Mouse (Mus musculus) liver, embryonic 12.5 days (tissue): ENCODE measurements around the gene Ptprb. TPM values are rescaled to one million over a fixed set of nuclear protein-coding genes. Genes with fewer than 3 reads are reported as not detected.

Source experiments
- polyA plus RNA-seq: library from polyadenylated mRNA; unstranded; fragments of >200 nt; fragmentation: Nextera tagmentation; extraction: Ambion mirVana; gene quantifications from 2 replicates; pipeline ENCODE4 v1.2.1, GENCODE M21; 2016

Ptprb gene
- polyA plus RNA-seq, 1 experiment from 2014 or later = 2.4 TPM

Other genes starting within 250 kb of the Ptprb start
- not detected in 2 replicates for gene 4933416C03Rik, start 161.6 kb upstream of the Ptprb start, polyA plus RNA-seq
- 0.67 and 0.81 TPM in 2 replicates for gene Kcnmb4, start 198.4 kb downstream of the Ptprb start, polyA plus RNA-seq